Mouse (Mus musculus): ENCODE measurements around the gene Adcy2. TPM values are rescaled to one million over a fixed set of nuclear protein-coding genes. Genes with fewer than 3 reads are reported as not detected.

The Adcy2 gene
- polyA plus RNA-seq (2017; shearing (Covaris generic)): not detected

DNA sequence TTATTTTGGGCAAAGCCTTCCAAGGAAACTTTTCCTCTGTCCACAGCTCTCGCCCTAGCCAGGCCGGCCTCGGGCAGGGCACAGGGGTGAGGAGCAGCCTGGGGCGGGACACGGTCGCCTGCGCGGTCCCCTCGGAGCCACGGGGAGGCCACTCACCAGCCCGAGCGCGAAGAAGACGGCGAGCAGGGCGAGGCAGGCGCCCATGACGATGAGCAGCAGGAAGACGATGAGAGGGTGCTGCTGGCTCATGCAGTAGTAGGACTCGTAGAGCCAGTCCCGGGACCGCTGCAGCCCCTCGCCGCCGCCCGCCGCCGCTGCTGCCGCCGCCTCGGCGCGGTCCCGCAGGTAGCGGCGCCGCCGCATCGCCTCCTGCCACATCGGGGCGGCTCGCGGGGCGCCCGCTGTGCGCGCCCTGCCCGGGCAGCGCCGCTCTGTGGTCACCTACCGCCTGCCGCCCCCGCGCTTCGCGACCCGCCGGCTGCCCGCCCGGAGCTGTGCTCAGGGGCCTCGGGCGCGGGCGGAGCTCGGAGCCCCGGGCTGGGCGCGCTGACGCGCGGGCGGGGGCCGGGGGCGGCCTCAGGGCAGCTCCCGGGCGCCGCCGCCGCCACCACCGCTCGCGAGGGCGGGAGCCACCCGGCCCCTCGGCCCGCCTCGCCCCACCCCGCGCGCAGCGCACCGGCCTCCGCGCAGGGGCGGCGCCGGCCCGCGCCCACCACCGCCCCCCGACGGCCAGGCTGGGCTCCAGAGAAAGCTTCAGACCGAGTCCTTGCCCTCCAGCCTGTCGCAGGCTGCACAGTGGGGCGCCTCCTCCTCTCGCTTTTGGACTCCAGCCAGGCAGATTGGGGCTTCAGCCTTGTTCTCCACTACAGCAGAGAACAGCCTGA, at the start of gene Adcy2:
Adcy2 (minus strand) TSS at position 624 of the 884 bp plus-strand sequence.

GRCm38 (mm10) chr13:68597199-68597598, 402.1 kb downstream of the Adcy2 start, which contains the start of gene 1700001L19Rik:
1700001L19Rik (plus strand) TSS chr13:68597421.

DNA sequence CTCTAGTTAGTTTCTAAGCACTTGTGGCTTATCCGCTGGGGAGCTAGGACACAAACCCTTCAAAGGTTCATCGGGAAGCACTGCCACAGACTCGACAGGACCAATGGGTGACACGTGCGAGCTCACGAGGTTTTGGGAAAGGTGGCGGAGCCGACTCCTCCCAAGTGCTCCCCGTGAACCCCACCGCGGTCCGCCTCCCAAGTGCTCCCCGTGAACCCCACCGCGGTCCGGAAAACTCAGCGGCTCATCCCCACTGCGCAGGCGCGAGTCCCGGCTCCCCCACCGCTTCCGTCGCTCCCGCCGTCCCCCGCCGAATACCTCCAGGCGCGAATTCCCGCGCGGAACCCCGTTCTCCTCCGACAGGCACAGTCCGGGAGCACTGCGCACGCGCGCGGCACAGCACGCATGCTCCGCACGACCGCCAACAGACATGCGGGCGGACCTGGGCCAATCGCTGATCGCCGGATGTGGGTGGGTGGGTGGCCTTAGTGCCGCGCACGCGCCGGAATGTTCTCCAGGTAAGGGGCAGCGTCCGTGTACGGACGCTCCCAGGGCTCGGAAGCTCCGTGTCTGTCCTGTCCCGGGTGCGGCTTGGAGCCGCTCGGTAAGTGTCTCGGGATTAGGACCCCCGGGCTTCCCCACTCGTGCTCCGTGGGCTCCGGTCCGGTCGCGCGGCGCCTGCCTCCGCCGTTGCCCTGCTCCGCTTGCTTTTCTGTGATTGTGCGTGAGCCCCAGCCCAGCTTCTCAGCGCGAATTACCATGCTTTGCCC, 417.4 kb downstream of the Adcy2 start, which contains the start of the genes Mtrr and Fastkd3:
Mtrr (minus strand) TSS at position 403 of the 770 bp plus-strand sequence.
Fastkd3 (plus strand) TSS at position 488 of the 770 bp plus-strand sequence.

Measured in effector memory CD4-positive, alpha-beta T cell, adult 7 months (primary cell).